Mouse (Mus musculus): ENCODE data around the gene Tsfm. TPM values are rescaled to one million over a fixed set of nuclear protein-coding genes. Genes with fewer than 3 reads are reported as not detected.

Gene Tsfm
- total and polyA plus RNA-seq, 2 experiments from 2014 or later = 49.0 to 62.7 TPM

DNA sequence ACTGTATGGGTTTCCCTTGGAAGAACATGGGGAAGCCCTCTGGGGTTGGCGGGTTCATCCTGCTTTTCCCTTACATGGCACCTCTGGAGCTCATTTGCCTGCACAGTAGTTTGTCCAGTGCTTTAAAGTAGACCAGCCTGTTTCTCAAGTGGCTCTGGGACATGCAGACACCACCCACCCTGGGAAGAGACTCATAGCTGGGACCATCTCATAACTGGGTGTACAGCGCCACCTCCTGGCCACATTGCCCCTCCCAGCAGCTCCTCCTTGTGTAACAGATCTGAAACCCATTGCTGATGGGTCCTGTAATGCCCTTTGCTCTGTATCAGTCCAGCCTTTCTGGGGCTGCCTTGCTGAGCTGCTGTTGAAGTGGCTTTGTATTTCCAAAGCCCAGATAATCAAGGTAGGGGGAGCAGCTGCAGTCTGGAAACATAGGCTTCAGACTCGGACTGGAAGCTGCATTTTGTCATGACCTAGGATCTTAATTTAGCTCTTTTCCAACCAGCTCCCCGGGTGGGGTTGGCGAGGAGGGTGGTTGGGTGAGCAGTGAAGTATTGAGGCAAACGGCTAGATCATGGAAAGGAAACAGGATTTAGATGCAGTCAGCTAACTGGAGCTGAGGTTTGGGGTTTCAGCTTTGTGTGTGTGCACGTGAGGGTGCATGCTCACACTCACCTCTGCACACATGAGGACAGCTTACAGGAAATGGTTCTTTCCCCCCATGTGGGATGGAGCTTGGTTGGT is 40.2 kb downstream of the Tsfm start:
- peaks cover 16% of the 10 kb centered on the region for H3K4me1 ChIP-seq (ENCODE audit: insufficient read depth, low read length)
- H3K4me3 ChIP-seq (ENCODE audit: low read length) = no peak overlapping the region
- H3K27ac ChIP-seq = no peak overlapping the region

DNA sequence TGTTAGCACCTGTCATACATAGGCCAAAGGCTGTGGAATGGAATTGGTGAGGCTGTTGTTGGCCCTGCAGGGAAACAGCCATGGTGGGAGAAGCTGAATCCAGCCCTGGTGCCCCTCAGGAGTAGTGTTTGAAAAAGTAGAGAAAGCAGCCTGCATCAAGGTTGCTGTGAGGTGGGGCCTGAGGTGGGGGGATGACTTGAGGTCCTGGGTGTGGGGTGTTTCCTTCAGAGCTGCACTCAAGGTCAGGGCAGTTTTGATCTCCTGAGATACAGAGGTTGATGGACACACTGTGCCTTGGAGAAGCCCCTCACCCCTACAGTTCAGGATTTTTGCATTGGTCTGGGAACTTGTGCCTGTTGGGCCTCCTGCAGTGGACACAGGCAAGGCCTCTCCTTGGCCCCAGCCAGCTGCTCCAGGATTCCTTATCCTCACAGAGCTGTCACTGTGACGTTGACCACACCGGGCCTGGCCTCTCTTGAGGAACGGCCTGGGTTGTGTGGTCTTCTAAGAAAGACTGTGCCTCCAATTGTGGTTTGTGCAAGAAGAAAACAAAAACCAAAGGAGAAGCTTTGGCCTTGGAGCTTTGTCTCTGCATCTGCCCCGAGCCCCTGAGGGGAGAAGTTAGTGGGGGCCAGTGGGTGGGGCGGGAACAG is 42.0 kb downstream of the Tsfm start:
- Histone ChIP-seq H3K36me3 (ENCODE audit: insufficient read depth, low read length) (peaks cover 14% of the 10 kb centered on the region; the same call in 1 of the 2 replicates), H3K9ac (replicated peaks; ENCODE audit: low read length) (no peak overlapping the region), H3K4me3 (ENCODE audit: low read length) (no peak overlapping the region), H3K9me3 (ENCODE audit: low read length) (no peaks in the 10 kb centered on the region), H3K4me1 (ENCODE audit: insufficient read depth, low read length) (peaks cover 33% of the 10 kb centered on the region), H3K27ac (no peak overlapping the region), H3K4me2 (ENCODE audit: low read depth, low read length) (no peak overlapping the region), H3K27me3 (ENCODE audit: insufficient read depth, low read length) (no peaks in the 10 kb centered on the region)
- TF ChIP-seq CTCF (IDR thresholded peaks at IDR 0.05; ENCODE audit: low read depth) = no peak
- WGBS = 61% methylated on average over 5 of the region's 5 CpGs
- ATAC-seq = no peak
- no peak for DNase-seq (ENCODE audit: low spot score)

More for the DNA sequence above, 40.2 kb downstream of the Tsfm start:
- TF ChIP-seq CTCF (IDR thresholded peaks at IDR 0.05; ENCODE audit: low read depth) = peak; percentile 97
- no peaks in the 10 kb centered on the region for H3K27me3 ChIP-seq (ENCODE audit: insufficient read depth, low read length)
- H3K4me2 ChIP-seq (ENCODE audit: low read depth, low read length) = no peak overlapping the region
- 60% methylated on average over 7 of the region's 7 CpGs for WGBS
- H3K9me3 ChIP-seq (ENCODE audit: low read length) = no peaks in the 10 kb centered on the region
- peak; percentile 76 for ATAC-seq
- peak; percentile 90 for DNase-seq (ENCODE audit: low spot score)
- no peak overlapping the region for H3K9ac ChIP-seq (replicated peaks; ENCODE audit: low read length)
- H3K36me3 ChIP-seq (ENCODE audit: insufficient read depth, low read length) = peaks cover 29% of the 10 kb centered on the region; the same call in 1 of the 2 replicates

DNA sequence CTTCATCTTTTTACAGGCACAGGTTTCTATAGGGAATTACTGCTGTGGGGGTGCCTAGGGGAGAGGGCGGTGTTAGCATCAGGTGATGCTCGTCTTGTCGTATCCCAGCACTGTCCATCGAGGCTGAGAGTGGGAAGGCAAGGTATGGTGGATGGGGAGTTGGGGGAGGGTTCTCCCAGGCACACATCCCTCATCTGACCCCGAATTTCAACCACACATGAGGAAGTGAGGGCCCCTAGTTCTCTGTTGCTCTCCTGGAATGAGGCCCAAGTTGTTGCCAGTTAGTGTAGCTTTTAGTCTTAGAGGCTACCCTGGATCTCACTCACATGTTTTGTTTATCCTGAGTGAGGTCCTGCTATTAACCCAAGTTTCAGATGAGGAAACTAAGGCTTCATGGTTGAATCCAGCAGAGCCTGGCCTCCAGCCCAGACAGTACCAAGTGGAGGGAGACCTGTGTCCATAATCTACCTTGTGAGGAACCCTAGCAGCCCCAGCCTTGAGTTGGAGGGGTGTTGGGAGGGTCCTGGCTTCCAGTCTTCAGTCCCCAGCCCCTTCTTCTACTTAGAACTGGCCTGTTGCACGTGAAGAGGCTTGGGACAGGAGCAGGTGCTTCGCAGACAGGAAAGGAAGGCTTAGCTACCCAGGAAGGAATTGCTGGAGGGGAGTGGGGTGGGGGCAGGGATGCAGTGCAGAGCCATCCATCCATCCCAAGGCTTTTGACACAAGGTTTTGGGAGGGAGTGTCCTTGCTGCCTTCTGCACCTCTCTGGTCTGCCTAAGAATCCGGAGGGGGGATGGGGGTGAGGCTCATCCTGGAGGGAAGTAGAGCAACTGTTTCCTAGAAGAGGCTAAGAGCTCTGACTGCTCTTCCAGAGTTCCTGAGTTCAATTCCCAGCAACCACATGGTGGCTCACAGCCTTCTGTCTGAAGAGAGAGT is 43.2 kb downstream of the Tsfm start:
- Histone ChIP-seq H3K9me3 (ENCODE audit: low read length) (no peaks in the 10 kb centered on the region), H3K27me3 (ENCODE audit: insufficient read depth, low read length) (no peaks in the 10 kb centered on the region), H3K4me1 (ENCODE audit: insufficient read depth, low read length) (peaks cover 42% of the 10 kb centered on the region), H3K9ac (replicated peaks; ENCODE audit: low read length) (0 out of 2 replicates have a peak overlapping the region, but pooled peaks have one; percentile 15), H3K4me3 (ENCODE audit: low read length) (no peak overlapping the region), H3K27ac (peak overlapping the region; percentile 71), H3K4me2 (ENCODE audit: low read depth, low read length) (no peak overlapping the region), H3K36me3 (ENCODE audit: insufficient read depth, low read length) (peaks cover 2% of the 10 kb centered on the region; the same call in 1 of the 2 replicates)
- ATAC-seq (no peak), DNase-seq (ENCODE audit: low spot score) (no peak)
- TF ChIP-seq CTCF (IDR thresholded peaks at IDR 0.05; ENCODE audit: low read depth) = no peak
- WGBS = 60% methylated on average over 8 of the region's 8 CpGs

DNA sequence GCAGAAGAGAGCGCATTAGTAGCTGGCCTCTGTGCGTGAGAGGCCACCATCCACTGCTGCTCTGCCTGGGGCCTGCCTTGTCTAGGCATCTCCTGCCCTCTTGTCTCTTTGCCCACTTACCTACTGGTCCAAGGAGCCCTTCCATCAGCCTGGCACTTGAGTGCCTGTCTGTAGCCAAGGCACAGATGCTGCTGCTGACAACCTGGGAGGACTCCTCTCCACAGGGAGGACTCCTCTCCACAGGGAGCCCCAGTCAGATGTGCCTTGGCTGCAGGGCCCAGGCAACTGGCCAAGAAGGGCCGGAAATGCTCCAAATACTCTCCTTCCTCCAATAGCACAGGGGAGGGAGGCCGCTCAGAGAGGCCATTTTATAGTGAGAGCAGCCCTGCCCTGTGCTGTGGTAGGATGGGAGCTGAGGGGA is 44.1 kb downstream of the Tsfm start:
- ATAC-seq = peak; percentile 77
- H3K27me3 ChIP-seq (ENCODE audit: insufficient read depth, low read length) = no peaks in the 10 kb centered on the region
- H3K9ac ChIP-seq (replicated peaks; ENCODE audit: low read length) = peak overlapping the region; percentile 15; the same call in 1 of the 2 replicates
- peak; percentile 90 for DNase-seq (ENCODE audit: low spot score)
- peak overlapping the region; percentile 71 for H3K27ac ChIP-seq
- TF ChIP-seq CTCF (IDR thresholded peaks at IDR 0.05; ENCODE audit: low read depth) = no peak
- H3K4me2 ChIP-seq (ENCODE audit: low read depth, low read length) = peak overlapping the region; percentile 25; the same call in 1 of the 2 replicates
- H3K4me1 ChIP-seq (ENCODE audit: insufficient read depth, low read length) = peaks cover 50% of the 10 kb centered on the region
- 0 out of 2 replicates have a peak overlapping the region, but pooled peaks have one; percentile 2 for H3K4me3 ChIP-seq (ENCODE audit: low read length)
- 23% methylated on average over 4 of the region's 4 CpGs for WGBS
- H3K36me3 ChIP-seq (ENCODE audit: insufficient read depth, low read length) = no peaks in the 10 kb centered on the region
- no peaks in the 10 kb centered on the region for H3K9me3 ChIP-seq (ENCODE audit: low read length)

DNA sequence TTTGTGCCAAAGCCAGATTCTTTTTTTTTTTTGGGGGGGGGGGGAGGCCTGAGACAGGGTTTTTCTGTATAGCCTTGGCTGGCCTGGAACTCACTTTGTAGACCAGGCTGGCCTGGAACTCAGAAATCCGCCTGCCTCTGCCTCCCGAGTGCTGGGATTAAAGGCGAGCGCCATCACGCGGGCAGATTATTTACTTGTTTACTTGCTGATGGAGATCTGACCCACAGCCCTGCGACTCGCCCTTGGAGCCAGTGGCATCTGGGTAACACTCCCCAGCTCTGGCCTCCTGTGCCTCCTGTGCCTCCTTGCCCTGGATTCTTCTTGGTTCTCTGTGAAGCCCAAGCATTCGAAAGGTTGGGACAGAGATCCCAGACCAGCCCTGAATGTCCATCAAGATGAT is 45.1 kb downstream of the Tsfm start:
- no peaks in the 10 kb centered on the region for H3K9me3 ChIP-seq (ENCODE audit: low read length)
- no peaks in the 10 kb centered on the region for H3K27me3 ChIP-seq (ENCODE audit: insufficient read depth, low read length)
- H3K4me1 ChIP-seq (ENCODE audit: insufficient read depth, low read length) = peaks cover 59% of the 10 kb centered on the region
- ATAC-seq = no peak
- WGBS = 89% methylated on average over 9 of the region's 9 CpGs
- H3K27ac ChIP-seq = peak overlapping the region; percentile 71; the same call in 1 of the 2 replicates
- H3K9ac ChIP-seq (replicated peaks; ENCODE audit: low read length) = no peak overlapping the region; the same call in 1 of the 2 replicates
- no peak for TF ChIP-seq CTCF (IDR thresholded peaks at IDR 0.05; ENCODE audit: low read depth)
- no peaks in the 10 kb centered on the region for H3K36me3 ChIP-seq (ENCODE audit: insufficient read depth, low read length)
- no peak for DNase-seq (ENCODE audit: low spot score)
- no peak overlapping the region for H3K4me2 ChIP-seq (ENCODE audit: low read depth, low read length)
- no peak overlapping the region for H3K4me3 ChIP-seq (ENCODE audit: low read length)

DNA sequence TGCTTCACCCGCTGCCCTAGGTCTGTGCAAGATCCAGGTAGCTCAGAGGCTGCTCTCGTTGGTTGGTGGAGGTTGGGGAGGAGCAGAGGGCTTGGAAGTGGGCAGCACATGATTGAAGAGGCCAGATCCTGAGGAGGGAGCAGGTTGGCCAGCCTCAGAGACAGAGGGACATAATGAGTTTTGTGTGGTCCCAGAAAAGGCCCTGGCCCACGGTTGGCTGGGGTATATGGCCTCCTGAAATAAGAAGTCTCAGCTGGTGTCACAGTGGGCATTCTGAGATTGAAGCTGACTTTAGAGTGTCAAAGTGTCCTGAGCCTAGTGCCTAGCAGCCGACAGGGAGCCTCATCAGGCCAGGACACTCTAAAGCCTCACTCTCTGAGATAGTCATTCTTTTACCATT is 45.5 kb downstream of the Tsfm start:
- Histone ChIP-seq H3K4me1 (ENCODE audit: insufficient read depth, low read length) (peaks cover 62% of the 10 kb centered on the region), H3K9me3 (ENCODE audit: low read length) (no peaks in the 10 kb centered on the region), H3K27ac (peak overlapping the region; percentile 48; the same call in 1 of the 2 replicates), H3K9ac (replicated peaks; ENCODE audit: low read length) (no peak overlapping the region), H3K36me3 (ENCODE audit: insufficient read depth, low read length) (no peaks in the 10 kb centered on the region), H3K4me2 (ENCODE audit: low read depth, low read length) (0 out of 2 replicates have a peak overlapping the region, but pooled peaks have one; percentile 91), H3K27me3 (ENCODE audit: insufficient read depth, low read length) (no peaks in the 10 kb centered on the region), H3K4me3 (ENCODE audit: low read length) (no peak overlapping the region)
- WGBS = 64% methylated on average over 4 of the region's 4 CpGs
- no peak for ATAC-seq
- no peak for TF ChIP-seq CTCF (IDR thresholded peaks at IDR 0.05; ENCODE audit: low read depth)
- DNase-seq (ENCODE audit: low spot score) = no peak

Measured in hindbrain, postnatal 0 days (tissue).